In genomic region chr13:94808596-94808995, GRCm38 (mm10) we compare ENCODE assay signal across 13 mouse cellular contexts.
"Had no signal": no experiment of that assay in that cellular context is flagged by ENCODE, and none has a peak within 500 bp of the region (broad histone marks: within the 10 kb centered on the region; RNA-seq: fewer than 3 reads in every experiment).

No protein-coding gene starts in this region.

- H3K36me3 ChIP-seq: limb, embryonic 13.5 days; lung, embryonic 15.5 days; midbrain, embryonic 15.5 days; stomach, embryonic 15.5 days had no signal

- H3K27ac ChIP-seq: limb, embryonic 13.5 days; liver, embryonic 12.5 days; lung, embryonic 15.5 days; midbrain, embryonic 10.5 days; midbrain, embryonic 15.5 days; stomach, embryonic 15.5 days had no signal

- ATAC-seq: intestine, postnatal 0 days; liver, embryonic 12.5 days; midbrain, embryonic 15.5 days had no signal

- H3K9me3 ChIP-seq: limb, embryonic 13.5 days; liver, embryonic 12.5 days; lung, embryonic 15.5 days; midbrain, embryonic 10.5 days; midbrain, embryonic 15.5 days; stomach, embryonic 15.5 days had no signal

- DNase-seq: kidney, adult 8-10 months; kidney, postnatal 25 days; layer of hippocampus, postnatal 36 days; left cerebral cortex, postnatal 4 days; lung, postnatal 14 days; thymus, postnatal 36 days had no signal

- H3K4me3 ChIP-seq: limb, embryonic 13.5 days; liver, embryonic 12.5 days; lung, embryonic 15.5 days; midbrain, embryonic 10.5 days; midbrain, embryonic 15.5 days; stomach, embryonic 15.5 days had no signal

- H3K27me3 ChIP-seq: limb, embryonic 13.5 days; liver, embryonic 12.5 days; lung, embryonic 15.5 days; midbrain, embryonic 15.5 days; stomach, embryonic 15.5 days had no signal
